Mouse (Mus musculus): ENCODE measurements around the gene Pmm2. TPM values are rescaled to one million over a fixed set of nuclear protein-coding genes. Genes with fewer than 3 reads are reported as not detected.

Pmm2 gene
- polyA plus RNA-seq, 1 experiment from 2014 or later: 43.9 TPM

Small RNA genes within 50 kb of the gene (microRNA-seq; reads per million reads assigned to microRNA genes)
- gene Gm22137: not detected

Other genes with a start within 250 kb of the Pmm2 start
- not detected in 2 replicates for gene Tmem114, start 212.5 kb upstream of the Pmm2 start, polyA plus RNA-seq (2015; fragmentation: Nextera tagmentation; extraction: Ambion mirVana)
- 42.0 and 48.0 TPM in 2 replicates for gene Mettl22, start 166.9 kb upstream of the Pmm2 start, polyA plus RNA-seq (2015; fragmentation: Nextera tagmentation; extraction: Ambion mirVana)
- 28.4 and 28.6 TPM in 2 replicates for gene Abat, start 124.2 kb upstream of the Pmm2 start, polyA plus RNA-seq (2015; fragmentation: Nextera tagmentation; extraction: Ambion mirVana)
- gene Tmem186, start within 50 bp of the Pmm2 start, polyA plus RNA-seq (2015; fragmentation: Nextera tagmentation; extraction: Ambion mirVana): 19.5 and 19.7 TPM in 2 replicates
- gene Carhsp1, start 34.5 kb downstream of the Pmm2 start, polyA plus RNA-seq (2015; fragmentation: Nextera tagmentation; extraction: Ambion mirVana): 75.4 and 79.0 TPM in 2 replicates
- not detected in 2 replicates for gene Gm5767, start 43.1 kb downstream of the Pmm2 start, polyA plus RNA-seq (2015; fragmentation: Nextera tagmentation; extraction: Ambion mirVana)
- 15.0 and 16.9 TPM in 2 replicates for gene Usp7, start 154.6 kb downstream of the Pmm2 start, polyA plus RNA-seq (2015; fragmentation: Nextera tagmentation; extraction: Ambion mirVana)
- gene 1810013L24Rik, start 192.4 kb downstream of the Pmm2 start, polyA plus RNA-seq (2015; fragmentation: Nextera tagmentation; extraction: Ambion mirVana): 16.1 and 17.8 TPM in 2 replicates